In genomic region chr5:38598647-38599304, GRCm38 (mm10) we compare ENCODE assay signal across 8 mouse cellular contexts. TPM values are rescaled to one million over a fixed set of nuclear protein-coding genes. Genes with fewer than 3 reads are reported as not detected.
DNase-seq lines count a peak whose midpoint lies in the region; ATAC-seq lines count a peak whose summit lies in the region.

No protein-coding gene starts in this region.

- no peaks in the 10 kb centered on the region for H3K4me1 ChIP-seq in lung, embryonic 15.5 days
- H3K4me1 ChIP-seq in hindbrain, embryonic 13.5 days (replicated peaks) = peaks cover 3% of the 10 kb centered on the region; the same call in 1 of the 2 replicates
- H3K4me1 ChIP-seq in neural tube, embryonic 13.5 days (replicated peaks) = no peaks in the 10 kb centered on the region

- H3K27ac ChIP-seq in lung, embryonic 15.5 days = no peak overlapping the region
- no peak overlapping the region for H3K27ac ChIP-seq in hindbrain, embryonic 13.5 days
- H3K27ac ChIP-seq in neural tube, embryonic 13.5 days (replicated peaks) = no peak overlapping the region

- no peaks in the 10 kb centered on the region for H3K9me3 ChIP-seq in lung, embryonic 15.5 days
- no peaks in the 10 kb centered on the region for H3K9me3 ChIP-seq in hindbrain, embryonic 13.5 days
- H3K9me3 ChIP-seq in neural tube, embryonic 13.5 days = no peaks in the 10 kb centered on the region

- ATAC-seq in lung, embryonic 15.5 days (ENCODE audit: borderline replicate concordance, extremely low read depth, low FRiP score, low TSS enrichment) = no peak
- 0 out of 2 replicates have a peak, but pooled peaks have one; percentile 39 for ATAC-seq in hindbrain, embryonic 13.5 days (ENCODE audit: low FRiP score)
- ATAC-seq in neural tube, embryonic 13.5 days (ENCODE audit: low read depth) = peak; percentile 76

- peak overlapping the region; percentile 39; the same call in 1 of the 2 replicates for H3K4me2 ChIP-seq in lung, embryonic 15.5 days
- H3K4me2 ChIP-seq in hindbrain, embryonic 13.5 days = peak overlapping the region; percentile 51
- H3K4me2 ChIP-seq in neural tube, embryonic 13.5 days = peak overlapping the region; percentile 49

- H3K36me3 ChIP-seq in lung, embryonic 15.5 days = no peaks in the 10 kb centered on the region
- no peaks in the 10 kb centered on the region for H3K36me3 ChIP-seq in hindbrain, embryonic 13.5 days
- H3K36me3 ChIP-seq in neural tube, embryonic 13.5 days = no peaks in the 10 kb centered on the region

- 55% methylated on average over 11 of the region's 11 CpGs for WGBS in lung, embryonic 15.5 days
- WGBS in hindbrain, embryonic 13.5 days = 58% methylated on average over 11 of the region's 11 CpGs
- 65% methylated on average over 11 of the region's 11 CpGs for WGBS in neural tube, embryonic 13.5 days

- H3K4me3 ChIP-seq in lung, embryonic 15.5 days = peak overlapping the region; percentile 21
- H3K4me3 ChIP-seq in hindbrain, embryonic 13.5 days = peak overlapping the region; percentile 35
- H3K4me3 ChIP-seq in neural tube, embryonic 13.5 days = peak overlapping the region; percentile 32

- H3K9ac ChIP-seq in lung, embryonic 15.5 days = no peak overlapping the region
- no peak overlapping the region for H3K9ac ChIP-seq in hindbrain, embryonic 13.5 days
- peak overlapping the region; percentile 32; the same call in 1 of the 2 replicates for H3K9ac ChIP-seq in neural tube, embryonic 13.5 days

- no peaks in the 10 kb centered on the region for H3K27me3 ChIP-seq in lung, embryonic 15.5 days
- H3K27me3 ChIP-seq in hindbrain, embryonic 13.5 days = no peaks in the 10 kb centered on the region
- no peaks in the 10 kb centered on the region for H3K27me3 ChIP-seq in neural tube, embryonic 13.5 days

- no peak for DNase-seq in lung, postnatal 10 days
- peak; percentile 22 for DNase-seq in brain, adult 2 months (ENCODE audit: low read depth, low spot score)
- no peak for DNase-seq in gastrocnemius, postnatal 10 days
- no peak for DNase-seq in urinary bladder, postnatal 36 days (ENCODE audit: low spot score in 2 of 2)
- no peak for DNase-seq in kidney, postnatal 14 days

RNA-seq across cellular contexts. Expression of gene Wdr1, which starts 35.8 kb away (rescaled TPM):
- polyA plus RNA-seq in lung, embryonic 15.5 days (2015; fragmentation: Nextera tagmentation; extraction: Ambion mirVana) = 210 and 213 TPM in 2 replicates
- 149 and 151 TPM in 2 replicates for polyA plus RNA-seq in hindbrain, embryonic 13.5 days (2015; fragmentation: Nextera tagmentation; extraction: Ambion mirVana)
- 148 and 172 TPM in 2 replicates for polyA plus RNA-seq in neural tube, embryonic 13.5 days (2015; fragmentation: Nextera tagmentation; extraction: Ambion mirVana)
- total RNA-seq in gastrocnemius, postnatal 10 days (2021) = 100 to 1,000 TPM; 137 to 146 TPM
